In the genomic region with DNA sequence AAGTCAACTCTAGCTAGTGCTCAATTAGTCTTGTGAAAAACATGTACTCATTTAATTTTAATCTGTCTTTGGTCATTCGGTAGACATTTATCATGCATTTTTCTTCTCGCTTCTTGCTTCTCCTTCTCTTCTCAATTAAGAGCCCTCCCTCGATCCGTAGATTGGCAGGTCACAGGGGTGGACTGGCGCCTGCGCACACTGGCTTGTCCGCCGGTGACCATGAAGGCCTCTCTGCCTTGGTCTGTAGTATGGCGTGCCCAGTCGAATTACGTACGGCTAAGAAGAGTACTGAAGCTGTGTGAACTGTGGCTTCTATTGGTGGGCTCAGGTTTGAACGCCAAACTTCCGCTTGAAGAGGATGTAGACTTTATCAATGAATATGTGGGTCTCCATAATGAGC, we compare ENCODE assay signal across 50 mouse cellular contexts. TPM values are rescaled to one million over a fixed set of nuclear protein-coding genes. Genes with fewer than 3 reads are reported as not detected.
"Had no signal": no experiment of that assay in that cellular context is flagged by ENCODE, and none has a peak within 500 bp of the region (broad histone marks: within the 10 kb centered on the region; RNA-seq: fewer than 3 reads in every experiment).

A gene (plus strand): TSS at position 198 of the 400 bp plus-strand sequence.

- H3K4me2 ChIP-seq: heart, embryonic 11.5 days; heart, embryonic 12.5 days; heart, embryonic 13.5 days; heart, embryonic 15.5 days; hindbrain, embryonic 12.5 days; hindbrain, embryonic 13.5 days; hindbrain, embryonic 14.5 days; hindbrain, embryonic 15.5 days; intestine, embryonic 15.5 days; kidney, embryonic 15.5 days had no signal

- H3K27me3 ChIP-seq: heart, embryonic 12.5 days; heart, embryonic 13.5 days; heart, embryonic 15.5 days; hindbrain, embryonic 12.5 days; hindbrain, embryonic 13.5 days; hindbrain, embryonic 15.5 days; intestine, embryonic 15.5 days; kidney, embryonic 15.5 days had no signal

- H3K27ac ChIP-seq: heart, embryonic 10.5 days; heart, embryonic 13.5 days; heart, embryonic 15.5 days; hindbrain, embryonic 12.5 days; hindbrain, embryonic 13.5 days; hindbrain, embryonic 14.5 days; hindbrain, embryonic 15.5 days; hindbrain, postnatal 0 days; intestine, embryonic 15.5 days; kidney, embryonic 15.5 days; kidney, postnatal 0 days; layer of hippocampus, adult 2 months had no signal

- H3K4me3 ChIP-seq: heart, embryonic 10.5 days; heart, embryonic 12.5 days; heart, embryonic 13.5 days; heart, embryonic 15.5 days; hindbrain, embryonic 12.5 days; hindbrain, embryonic 13.5 days; hindbrain, embryonic 15.5 days; intestine, embryonic 15.5 days; kidney, embryonic 15.5 days; layer of hippocampus, adult 2 months had no signal

- H3K9me3 ChIP-seq: heart, embryonic 10.5 days; heart, embryonic 12.5 days; heart, embryonic 13.5 days; heart, embryonic 15.5 days; hindbrain, embryonic 12.5 days; hindbrain, embryonic 13.5 days; hindbrain, embryonic 15.5 days; intestine, embryonic 15.5 days; kidney, embryonic 15.5 days had no signal

- DNase-seq: heart, postnatal 10 days; heart, postnatal 14 days; heart, postnatal 36 days; heart, postnatal 4 days; kidney, adult 11 months; kidney, adult 18-20 months; kidney, adult 2 months; kidney, adult 8-10 months; kidney, adult 9 months; kidney, postnatal 10 days; kidney, postnatal 14 days; kidney, postnatal 25 days; kidney, postnatal 36 days; kidney, postnatal 4 days; layer of hippocampus, adult 9-11 months; layer of hippocampus, postnatal 36 days had no signal

- ATAC-seq: hindbrain, embryonic 16.5 days; hindbrain, postnatal 0 days; inflammation-experienced regulatory T-cells, adult 6 months; intestine, embryonic 15.5 days; intestine, embryonic 16.5 days; intestine, postnatal 0 days had no signal

- H3K36me3 ChIP-seq: heart, embryonic 10.5 days; heart, embryonic 12.5 days; heart, embryonic 13.5 days; heart, embryonic 15.5 days; hindbrain, embryonic 12.5 days; hindbrain, embryonic 13.5 days; hindbrain, embryonic 15.5 days; intestine, embryonic 15.5 days; kidney, embryonic 15.5 days had no signal

- H3K9ac ChIP-seq: heart, embryonic 12.5 days; heart, embryonic 13.5 days; heart, embryonic 15.5 days; hindbrain, embryonic 12.5 days; hindbrain, embryonic 13.5 days; hindbrain, embryonic 14.5 days; hindbrain, embryonic 15.5 days; intestine, embryonic 15.5 days; kidney, embryonic 15.5 days had no signal

- H3K4me1 ChIP-seq: heart, embryonic 10.5 days; heart, embryonic 12.5 days; heart, embryonic 13.5 days; heart, embryonic 15.5 days; hindbrain, embryonic 12.5 days; hindbrain, embryonic 13.5 days; hindbrain, embryonic 15.5 days; intestine, embryonic 15.5 days; kidney, embryonic 15.5 days had no signal

RNA-seq across cellular contexts. Expression of the gene that starts here (rescaled TPM):
- total RNA-seq: heart, adult 8-10 months; heart, postnatal 10 days; heart, postnatal 14 days; heart, postnatal 25 days; heart, postnatal 36 days; heart, postnatal 4 days; hematopoietic stem cell, adult 5-6 weeks; hindbrain, postnatal 0 days; layer of hippocampus, adult 18-20 months; layer of hippocampus, adult 2 months; layer of hippocampus, adult 8-10 months; layer of hippocampus, postnatal 10 days; layer of hippocampus, postnatal 14 days; layer of hippocampus, postnatal 25 days; layer of hippocampus, postnatal 36 days; left cerebral cortex, adult 18-20 months had no signal
- polyA plus RNA-seq: heart, embryonic 10.5 days; heart, embryonic 11.5 days; heart, embryonic 12.5 days; heart, embryonic 13.5 days; heart, embryonic 14.5 days; heart, embryonic 15.5 days; heart, embryonic 16.5 days; heart, postnatal 0 days; hindbrain, embryonic 12.5 days; hindbrain, embryonic 13.5 days; hindbrain, embryonic 14.5 days; hindbrain, embryonic 15.5 days; hindbrain, embryonic 16.5 days; hindbrain, postnatal 0 days; inflammation-experienced regulatory T-cells, adult 6 months; intestine, embryonic 14.5 days; intestine, embryonic 15.5 days; intestine, embryonic 16.5 days; intestine, postnatal 0 days; kidney, adult 2 months; kidney, embryonic 14.5 days; kidney, embryonic 15.5 days; kidney, embryonic 16.5 days; kidney, postnatal 0 days; large intestine, adult 2 months had no signal
